Mouse (Mus musculus) ES-Bruce4 (cell line): ENCODE data around the gene F2rl1.

ENCODE experiments used
- CTCF ChIP-seq: IDR thresholded peaks from one replicate; pipeline ENCODE4 v1.8.1; 2011; ENCODE audit warnings: low read depth, low read length
- EP300 ChIP-seq: IDR thresholded peaks from 2 replicates; pipeline ENCODE4 v1.6.1; 2011; ENCODE audit warnings: low read depth, low read length; ENCODE audit not compliant: insufficient read depth
- POLR2A ChIP-seq: IDR thresholded peaks from one replicate; pipeline ENCODE4 v1.8.1; 2011; ENCODE audit warnings: low read length; ENCODE audit not compliant: insufficient read depth

- no peak for TF ChIP-seq CTCF
- no peak for TF ChIP-seq POLR2A
- TF ChIP-seq EP300 = no peak
Observed at GRCm38 (mm10) chr13:95522176-95522575, 2.9 kb downstream of the F2rl1 start.
